15 mouse cellular contexts compared by ENCODE assay signal in the genomic region with DNA sequence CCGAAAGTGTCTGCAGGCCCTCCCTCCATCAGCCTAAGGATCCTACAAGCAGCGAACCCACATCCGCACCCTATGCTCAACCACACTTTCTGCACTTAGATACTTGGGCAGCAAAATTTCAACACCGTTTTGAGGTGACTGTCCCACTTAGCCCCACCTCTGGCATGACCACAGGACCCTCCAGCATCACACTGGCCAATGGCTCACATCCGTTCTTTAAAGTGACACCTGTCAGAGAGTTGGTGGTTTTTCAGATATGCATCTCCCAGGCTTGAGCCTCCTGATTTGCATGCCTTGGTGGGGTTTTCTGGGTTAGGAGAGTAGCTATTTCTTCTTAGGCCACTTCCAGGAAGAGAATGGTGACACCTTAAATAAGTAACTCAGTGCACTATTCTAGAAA. TPM values are rescaled to one million over a fixed set of nuclear protein-coding genes. Genes with fewer than 3 reads are reported as not detected.
DNase-seq lines count a peak whose midpoint lies in the region; ATAC-seq lines count a peak whose summit lies in the region.
"Had no signal": no experiment of that assay in that cellular context is flagged by ENCODE, and none has a peak within 500 bp of the region (broad histone marks: within the 10 kb centered on the region; RNA-seq: fewer than 3 reads in every experiment).

No protein-coding gene starts in this region.

- ATAC-seq in activated CD4-positive, CD25-positive, alpha-beta regulatory T cell, adult 4 months = peak; percentile 98
- peak; percentile 34; the same call in 1 of the 2 replicates for ATAC-seq in neutrophil, adult 5-6 weeks (ENCODE audit: extremely low read depth, insufficient number of reproducible peaks, low FRiP score, poor library complexity, severe bottlenecking)
- ATAC-seq: forebrain, postnatal 0 days had no signal

- peak; percentile 82 for DNase-seq in CD4-positive, CD25-positive, alpha-beta regulatory T cell, adult 2 months (ENCODE audit: low read depth, low spot score)
- peak; percentile 66 for DNase-seq in thymus, postnatal 25 days
- DNase-seq in left cerebral cortex, adult 8-10 months (ENCODE audit: low spot score in 2 of 2) = no peak
- no peak for DNase-seq in lung, postnatal 25 days (ENCODE audit: low spot score)
- no peak for DNase-seq in gastrocnemius, adult 18-20 months (ENCODE audit: low spot score)
- DNase-seq: adrenal gland, adult 8-10 months; cerebellum, postnatal 25 days; forebrain, postnatal 0 days; gastrocnemius, postnatal 14 days; heart, postnatal 14 days; kidney, adult 18-20 months; kidney, postnatal 14 days; lung, adult 2 months had no signal

RNA-seq across cellular contexts. Expression of gene Osbpl3, which starts 39.1 kb away (rescaled TPM):
- polyA plus RNA-seq in activated CD4-positive, CD25-positive, alpha-beta regulatory T cell, adult 4 months (2017; shearing (Covaris generic)) = 10 to 100 TPM; 26.9 to 38.2 TPM
- total RNA-seq in neutrophil, adult 5-6 weeks (2017) = 2.7 and 4.9 TPM in 2 replicates
- 10 to 100 TPM; 31.7 to 34.6 (median 33.9) TPM for total RNA-seq in left cerebral cortex, adult 8-10 months (2022)
- total RNA-seq in gastrocnemius, adult 18-20 months (2021) = 1 to 10 TPM; 2.2 to 3.4 TPM

Comparison
In these comparisons a context has a peak if more than half of its experiments do, and no peak if none do; other contexts are left out.
1. DNase-seq: peak in CD4-positive, CD25-positive, alpha-beta regulatory T cell, adult 2 months (single experiment) and thymus, postnatal 25 days (single experiment); none in left cerebral cortex, adult 8-10 months (0 of 2), lung, postnatal 25 days (single experiment) and gastrocnemius, adult 18-20 months (single experiment).